Mouse (Mus musculus) heart, postnatal 0 days (tissue): Measurements from ENCODE around the gene Olfr317. TPM values are rescaled to one million over a fixed set of nuclear protein-coding genes. Genes with fewer than 3 reads are reported as not detected.

Experiments
- ATAC-seq: fragments of 200-750 bp; cut with Nextera tagmentation; 2 replicates; pipeline ENCODE4 v1.8.0; 2017; ENCODE audit warnings: low read depth, moderate number of reproducible peaks, moderate library complexity; ENCODE audit not compliant: insufficient read depth
- DNase-seq: peaks from one replicate; pipeline ENCODE4 v3.0.0-alpha.2; 2016; ENCODE audit warnings: low spot score
- H3K27ac ChIP-seq: fragments of 300-500 bp; sonication (generic); 2 replicates; pipeline ENCODE4 v1.5.1; 2014; ENCODE audit warnings: low read depth, mild to moderate bottlenecking
- H3K27me3 ChIP-seq: fragments of 300-500 bp; sonication (generic); 2 replicates; pipeline ENCODE4 v1.6.1; 2014; ENCODE audit warnings: low read length, mixed read lengths; ENCODE audit not compliant: control insufficient read depth, insufficient read depth
- H3K36me3 ChIP-seq: fragments of 300-500 bp; sonication (generic); replicated peaks from 2 replicates; pipeline ENCODE4 v1.6.1; 2014; ENCODE audit warnings: low read length, mixed read lengths; ENCODE audit not compliant: control insufficient read depth, insufficient read depth
- H3K4me1 ChIP-seq: fragments of 300-500 bp; sonication (generic); 2 replicates; pipeline ENCODE4 v1.6.1; 2014; ENCODE audit warnings: antibody characterized with exemption; ENCODE audit not compliant: control insufficient read depth, insufficient read depth
- H3K4me2 ChIP-seq: fragments of 300-500 bp; sonication (generic); 2 replicates; pipeline ENCODE4 v1.6.1; 2014; ENCODE audit warnings: low read depth, mild to moderate bottlenecking, low read length, moderate library complexity
- H3K4me3 ChIP-seq: fragments of 300-500 bp; sonication (generic); 2 replicates; pipeline ENCODE4 v1.5.1; 2014; ENCODE audit warnings: low read depth, low read length
- H3K9ac ChIP-seq: fragments of 300-500 bp; sonication (generic); replicated peaks from 2 replicates; pipeline ENCODE4 v1.6.1; 2014; ENCODE audit warnings: low read depth, low read length, mixed read lengths
- H3K9me3 ChIP-seq: fragments of 300-500 bp; sonication (generic); replicated peaks from 2 replicates; pipeline ENCODE4 v1.6.1; 2016; ENCODE audit warnings: low read length; ENCODE audit not compliant: control insufficient read depth
- CTCF ChIP-seq: IDR thresholded peaks from 2 replicates; pipeline ENCODE4 v1.5.1; 2016; ENCODE audit warnings: antibody characterized with exemption, control low read depth, low read depth
- EP300 ChIP-seq: IDR thresholded peaks from 2 replicates; pipeline ENCODE4 v1.6.1; 2016; ENCODE audit warnings: antibody characterized with exemption, low read depth
- WGBS: fragments of 180-500 bp; shearing (Covaris S2); extraction: QIAGEN DNeasy Blood & Tissue Kit; methylation state at CpG from one replicate; pipeline ENCODE4 v1.1.7; 2014; 5-methylcytosine and 5-hydroxymethylcytosine counted together
- polyA plus RNA-seq: library from polyadenylated mRNA; unstranded; fragments of >200 nt; fragmentation: Nextera tagmentation; extraction: Ambion mirVana; gene quantifications from 2 replicates; pipeline ENCODE4 v1.2.1, GENCODE M21; 2015
- total RNA-seq: library from RNA; depleted of rRNA; stranded (reverse); fragments of >200 nt; gene quantifications from 2 replicates; pipeline ENCODE4 v1.2.3, GENCODE M21; 2014; ENCODE audit warnings: low replicate concordance; rRNA removed

The Olfr317 gene
- total RNA-seq (not detected in 2 replicates), polyA plus RNA-seq (not detected in 2 replicates)

- no peaks in the 10 kb centered on the region for H3K36me3 ChIP-seq
- no peak for TF ChIP-seq EP300
- TF ChIP-seq CTCF, result no peak
- H3K4me3 ChIP-seq, result no peak within 1 kb of the TSS
- no peaks in the 10 kb centered on the region for H3K9me3 ChIP-seq
- DNase-seq, result no peak
- ATAC-seq, result no peak
- 59% methylated on average over 4 of the region's 4 CpGs for WGBS
- H3K4me1 ChIP-seq, result no peaks in the 10 kb centered on the region
- H3K9ac ChIP-seq, result no peak within 1 kb of the TSS
- H3K4me2 ChIP-seq, result no peak within 1 kb of the TSS
- no peaks in the 10 kb centered on the region for H3K27me3 ChIP-seq
- H3K27ac ChIP-seq, result no peak within 1 kb of the TSS
These were observed at the start of gene Olfr317 for GRCm38 (mm10) chr11:58738792-58739262. TSS of gene Olfr317 (minus strand) at chr11:58739212.

- H3K36me3 ChIP-seq, result no peaks in the 10 kb centered on the region
- no peaks in the 10 kb centered on the region; the same call in 1 of the 2 replicates for H3K4me1 ChIP-seq
- no peak overlapping the region for H3K4me2 ChIP-seq
- no peak overlapping the region for H3K9ac ChIP-seq
- H3K9me3 ChIP-seq, result no peaks in the 10 kb centered on the region
- no peak overlapping the region for H3K27ac ChIP-seq
- no peak for DNase-seq
- H3K4me3 ChIP-seq, result no peak overlapping the region
- TF ChIP-seq CTCF (no peak), EP300 (no peak)
- H3K27me3 ChIP-seq, result no peaks in the 10 kb centered on the region
- ATAC-seq, result no peak
- 76% methylated on average over 8 of the region's 8 CpGs for WGBS
These were observed 49.3 kb upstream of the Olfr317 start for GRCm38 (mm10) chr11:58788346-58788745.

- WGBS, result 82% methylated on average over 10 of the region's 10 CpGs
- TF ChIP-seq EP300 (no peak), CTCF (no peak)
- no peak overlapping the region for H3K4me3 ChIP-seq
- no peak overlapping the region for H3K4me2 ChIP-seq
- no peaks in the 10 kb centered on the region for H3K36me3 ChIP-seq
- peaks cover 4% of the 10 kb centered on the region for H3K4me1 ChIP-seq
- ATAC-seq, result no peak
- H3K27me3 ChIP-seq, result no peaks in the 10 kb centered on the region
- H3K9me3 ChIP-seq, result no peaks in the 10 kb centered on the region
- H3K9ac ChIP-seq, result no peak overlapping the region
- H3K27ac ChIP-seq, result no peak overlapping the region
- DNase-seq, result no peak
These were observed 48.6 kb upstream of the Olfr317 start for GRCm38 (mm10) chr11:58787651-58788050.

- Histone ChIP-seq H3K9ac (no peak overlapping the region), H3K4me3 (no peak overlapping the region), H3K4me1 (peaks cover 9% of the 10 kb centered on the region), H3K27me3 (no peaks in the 10 kb centered on the region), H3K27ac (no peak overlapping the region), H3K9me3 (no peaks in the 10 kb centered on the region), H3K4me2 (no peak overlapping the region), H3K36me3 (no peaks in the 10 kb centered on the region)
- DNase-seq (peak; percentile 39), ATAC-seq (peak; percentile 53)
- 41% methylated on average over 2 of the region's 2 CpGs for WGBS
- no peak for TF ChIP-seq EP300
- no peak for TF ChIP-seq CTCF
These were observed 45.2 kb upstream of the Olfr317 start for GRCm38 (mm10) chr11:58784182-58784581.

GRCm38 (mm10) chr11:58782480-58783089 is 43.6 kb upstream of the Olfr317 start, which contains the start of gene Olfr314:
TSS of gene Olfr314 (plus strand) at chr11:58782952.
- H3K9ac ChIP-seq, result no peak within 1 kb of the TSS
- TF ChIP-seq CTCF, result no peak
- TF ChIP-seq EP300, result no peak
- no peak within 1 kb of the TSS for H3K4me2 ChIP-seq
- H3K27me3 ChIP-seq, result no peaks in the 10 kb centered on the region
- no peaks in the 10 kb centered on the region for H3K36me3 ChIP-seq
- WGBS, result 42% methylated on average over 6 of the region's 6 CpGs
- H3K4me1 ChIP-seq, result peaks cover 9% of the 10 kb centered on the region
- H3K27ac ChIP-seq, result no peak within 1 kb of the TSS
- H3K4me3 ChIP-seq, result no peak within 1 kb of the TSS
- ATAC-seq (no peak), DNase-seq (no peak)
- H3K9me3 ChIP-seq, result no peaks in the 10 kb centered on the region

GRCm38 (mm10) chr11:58772888-58773287 is 33.9 kb upstream of the Olfr317 start, which contains the start of gene Olfr315:
TSS of gene Olfr315 (plus strand) at chr11:58773188.
- Histone ChIP-seq H3K4me2 (no peak within 1 kb of the TSS), H3K9me3 (no peaks in the 10 kb centered on the region), H3K27me3 (no peaks in the 10 kb centered on the region), H3K4me3 (no peak within 1 kb of the TSS), H3K27ac (no peak within 1 kb of the TSS), H3K9ac (no peak within 1 kb of the TSS), H3K4me1 (no peaks in the 10 kb centered on the region), H3K36me3 (no peaks in the 10 kb centered on the region)
- DNase-seq, result no peak
- ATAC-seq, result no peak
- no peak for TF ChIP-seq EP300
- TF ChIP-seq CTCF, result no peak
